Mouse (Mus musculus) embryonic fibroblast, embryonic 13.5 days (primary cell): ENCODE measurements at regions not wholly inside any gene's neighbourhood (a gene's known extent, or its start where the extent isn't known, plus 50 kb on each side); places are given as distances from the start of the nearest gene placed in this dataset.

Experiments
- CTCF ChIP-seq: IDR thresholded peaks from 2 replicates; pipeline ENCODE4 v1.5.1; 2011; ENCODE audit warnings: mild to moderate bottlenecking, control low read depth, low read length, moderate library complexity, borderline replicate concordance; ENCODE audit not compliant: insufficient read depth
- POLR2A ChIP-seq: IDR thresholded peaks from 2 replicates; pipeline ENCODE4 v1.6.1; 2011; ENCODE audit warnings: low read depth, mild to moderate bottlenecking, control low read depth, low read length, moderate library complexity

DNA sequence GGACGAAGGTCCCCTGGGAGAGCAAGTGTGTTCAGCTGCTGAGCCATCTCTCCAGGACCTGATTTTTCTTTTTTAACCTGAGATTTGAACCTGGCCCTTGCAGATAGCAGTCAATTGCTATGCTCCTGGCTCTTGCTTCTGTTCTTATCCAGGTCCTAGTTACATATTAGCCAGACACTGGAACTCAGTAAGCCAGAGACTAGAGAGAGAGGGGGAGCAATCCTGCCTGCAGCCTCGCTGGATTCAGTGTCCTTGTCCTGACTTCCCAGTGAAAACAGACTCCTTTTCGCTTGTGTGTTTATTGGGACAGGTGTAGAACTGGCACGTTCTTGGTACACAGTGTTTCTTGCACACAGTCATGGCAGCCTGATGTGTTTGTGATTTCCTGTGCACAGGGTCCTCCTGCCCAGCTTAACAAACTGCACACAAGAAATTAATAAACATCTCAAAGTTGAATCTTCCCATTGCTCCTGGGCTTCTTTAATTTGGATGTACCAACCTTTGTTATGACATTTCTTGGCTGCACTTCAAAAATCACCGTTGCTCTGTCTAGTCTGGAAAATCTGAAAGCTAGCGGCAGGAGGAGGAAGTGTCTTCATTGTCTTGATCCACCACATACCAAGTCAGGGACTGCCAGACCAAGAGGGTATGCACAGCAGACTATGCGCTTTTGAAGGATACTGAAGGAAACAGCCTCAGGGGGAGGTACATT is 83.4 kb upstream of the Barx2 start:
- no peak for TF ChIP-seq POLR2A
- no peak for TF ChIP-seq CTCF
